Mouse (Mus musculus) MEL (cell line): ENCODE data around the gene Tvp23a. TPM values are rescaled to one million over a fixed set of nuclear protein-coding genes. Genes with fewer than 3 reads are reported as not detected.

Experiments used
- DNase-seq: peaks from one replicate; pipeline ENCODE4 v3.0.0; 2011; ENCODE audit warnings: low read depth, low spot score
- H3K27ac ChIP-seq: 2 replicates; pipeline ENCODE4 v1.5.1; 2012; ENCODE audit warnings: low read depth, mild to moderate bottlenecking, control low read depth, low read length, moderate library complexity; ENCODE audit not compliant: control insufficient read depth
- H3K27me3 ChIP-seq, 2 experiments: fragments of 150-350 bp in 1 of 2; sonication (generic) in 1 of 2; 2 replicates each; pipeline ENCODE4 v1.6.1; 2012; ENCODE audit warnings: low read length in 2 of 2, mild to moderate bottlenecking in 2 of 2, improper control_type of control experiment in 1 of 2, moderate library complexity in 1 of 2; ENCODE audit not compliant: insufficient read depth in 2 of 2, control insufficient read depth in 1 of 2
- H3K36me3 ChIP-seq, 2 experiments: 2 replicates each; pipeline ENCODE4 v1.6.1; 2012 to 2014; ENCODE audit warnings: low read length in 2 of 2, improper control_type of control experiment in 1 of 2, inconsistent platforms in 1 of 2, mild to moderate bottlenecking in 1 of 2; ENCODE audit not compliant: insufficient read depth in 2 of 2, control insufficient read depth in 1 of 2
- H3K4me1 ChIP-seq, 2 experiments: fragments of 150-350 bp in 1 of 2; sonication (generic) in 1 of 2; 2 replicates each; pipeline ENCODE4 v1.6.1; 2012; ENCODE audit warnings: low read length in 2 of 2, improper control_type of control experiment in 1 of 2, mild to moderate bottlenecking in 1 of 2; ENCODE audit not compliant: insufficient read depth in 2 of 2, control insufficient read depth in 1 of 2
- H3K4me3 ChIP-seq, 2 experiments: fragments of 150-350 bp in 1 of 2; sonication (generic) in 1 of 2; 2 replicates each; pipeline ENCODE4 v1.5.1; 2012; ENCODE audit warnings: low read depth in 2 of 2, low read length in 2 of 2, mild to moderate bottlenecking in 2 of 2, moderate library complexity in 2 of 2, control low read depth in 1 of 2, improper control_type of control experiment in 1 of 2; ENCODE audit not compliant: control insufficient read depth in 1 of 2, insufficient read depth in 1 of 2
- H3K79me2 ChIP-seq: 2 replicates; pipeline ENCODE4 v1.6.1; 2012; ENCODE audit warnings: mild to moderate bottlenecking, low read length, moderate library complexity; ENCODE audit not compliant: control insufficient read depth, poor library complexity, insufficient read depth
- H3K9ac ChIP-seq: 2 replicates; pipeline ENCODE4 v1.6.1; 2012; ENCODE audit warnings: low read depth, mild to moderate bottlenecking, control low read depth, low read length, moderate library complexity; ENCODE audit not compliant: control insufficient read depth, poor library complexity, severe bottlenecking
- H3K9me3 ChIP-seq: fragments of 150-350 bp; sonication (generic); replicated peaks from 2 replicates; pipeline ENCODE4 v1.6.1; 2012; ENCODE audit warnings: mild to moderate bottlenecking, low read length, improper control_type of control experiment, moderate library complexity; ENCODE audit not compliant: insufficient read depth
- CHD1 ChIP-seq: IDR thresholded peaks from 2 replicates; pipeline ENCODE4 v1.6.1; 2012; ENCODE audit warnings: low read depth, mild to moderate bottlenecking, inconsistent platforms, low read length, improper control_type of control experiment
- CHD2 ChIP-seq: IDR thresholded peaks from 2 replicates; pipeline ENCODE4 v1.6.1; 2011; ENCODE audit warnings: low read length, improper control_type of control experiment
- CTCF ChIP-seq, 3 experiments: IDR thresholded peaks in 2 of 3; conservative IDR thresholded peaks in 1 of 3; 2 replicates each; pipeline ENCODE4 v1.5.1; 2011 to 2012; ENCODE audit warnings: low read length in 3 of 3, low read depth in 2 of 3, mild to moderate bottlenecking in 2 of 3, improper control_type of control experiment in 1 of 3, inconsistent platforms in 1 of 3, mixed read lengths in 1 of 3, moderate library complexity in 1 of 3; ENCODE audit not compliant: control insufficient read depth in 1 of 3, insufficient read depth in 1 of 3, poor library complexity in 1 of 3, severe bottlenecking in 1 of 3
- ETS1 ChIP-seq: IDR thresholded peaks from 2 replicates; pipeline ENCODE4 v1.6.1; 2012; ENCODE audit warnings: low read depth, mild to moderate bottlenecking, inconsistent platforms, low read length, improper control_type of control experiment, moderate library complexity
- GABPA ChIP-seq: IDR thresholded peaks from 2 replicates; pipeline ENCODE4 v1.6.1; 2012; ENCODE audit warnings: low read depth, mild to moderate bottlenecking, inconsistent platforms, low read length, improper control_type of control experiment, moderate library complexity
- JUND ChIP-seq: IDR thresholded peaks from 2 replicates; pipeline ENCODE4 v1.6.1; 2011; ENCODE audit warnings: low read depth, mild to moderate bottlenecking, improper control_type of control experiment, low read length
- KAT2A ChIP-seq: conservative IDR thresholded peaks from 2 replicates; pipeline ENCODE4 v1.6.1; 2012; ENCODE audit warnings: low read depth, low read length, improper control_type of control experiment, inconsistent platforms
- MAFK ChIP-seq: IDR thresholded peaks from 2 replicates; pipeline ENCODE4 v1.6.1; 2011; ENCODE audit warnings: low read depth, mild to moderate bottlenecking, low read length, improper control_type of control experiment, borderline replicate concordance
- MAX ChIP-seq: IDR thresholded peaks from 2 replicates; pipeline ENCODE4 v1.6.1; 2011; ENCODE audit warnings: low read length, improper control_type of control experiment
- MEF2A ChIP-seq: IDR thresholded peaks from 2 replicates; pipeline ENCODE4 v1.6.1; 2014; ENCODE audit warnings: low read depth, mild to moderate bottlenecking, inconsistent platforms, low read length, improper control_type of control experiment; ENCODE audit not compliant: poor library complexity, insufficient replicate concordance, severe bottlenecking; ENCODE audit errors: extremely low read depth
- MXI1 ChIP-seq: IDR thresholded peaks from 2 replicates; pipeline ENCODE4 v1.6.1; 2011; ENCODE audit warnings: mild to moderate bottlenecking, low read depth, low read length, improper control_type of control experiment
- MYC ChIP-seq: IDR thresholded peaks from 2 replicates; pipeline ENCODE4 v1.6.1; 2011; ENCODE audit warnings: low read depth, mild to moderate bottlenecking, low read length, improper control_type of control experiment, moderate library complexity
- NRF1 ChIP-seq: IDR thresholded peaks from 2 replicates; pipeline ENCODE4 v1.6.1; 2014; ENCODE audit warnings: low read depth, mild to moderate bottlenecking, inconsistent platforms, low read length, improper control_type of control experiment, moderate library complexity; ENCODE audit not compliant: poor library complexity, insufficient read depth, severe bottlenecking
- POLR2A ChIP-seq, 2 experiments: IDR thresholded peaks; 2 replicates each; pipeline ENCODE4 v1.6.1; 2011 to 2012; ENCODE audit warnings: low read length in 2 of 2, mild to moderate bottlenecking in 2 of 2, control low read depth in 1 of 2, improper control_type of control experiment in 1 of 2, low read depth in 1 of 2, moderate library complexity in 1 of 2; ENCODE audit not compliant: control insufficient read depth in 1 of 2, insufficient read depth in 1 of 2, poor library complexity in 1 of 2
- POLR2AphosphoS2 ChIP-seq: IDR thresholded peaks from 2 replicates; pipeline ENCODE4 v1.6.1; 2011; ENCODE audit warnings: low read length, improper control_type of control experiment
- POLR2AphosphoS5 ChIP-seq: IDR thresholded peaks from 2 replicates; pipeline ENCODE4 v1.6.1; 2012; ENCODE audit warnings: low read depth, borderline replicate concordance, mild to moderate bottlenecking, inconsistent platforms, low read length, moderate library complexity, mixed read lengths
- RAD21 ChIP-seq: IDR thresholded peaks from 2 replicates; pipeline ENCODE4 v1.6.1; 2011; ENCODE audit warnings: mild to moderate bottlenecking, low read depth, low read length, improper control_type of control experiment
- RCOR1 ChIP-seq: IDR thresholded peaks from 2 replicates; pipeline ENCODE4 v1.6.1; 2012; ENCODE audit warnings: low read depth, mild to moderate bottlenecking, inconsistent platforms, low read length, improper control_type of control experiment
- SIN3A ChIP-seq: IDR thresholded peaks from 2 replicates; pipeline ENCODE4 v1.6.1; 2012; ENCODE audit warnings: low read length, improper control_type of control experiment, inconsistent platforms
- TAL1 ChIP-seq: IDR thresholded peaks from 2 replicates; pipeline ENCODE4 v1.6.1; 2012; ENCODE audit warnings: mild to moderate bottlenecking, inconsistent platforms, low read length, moderate library complexity, mixed read lengths
- TCF12 ChIP-seq: IDR thresholded peaks from 2 replicates; pipeline ENCODE4 v1.6.1; 2014; ENCODE audit warnings: low read depth, mild to moderate bottlenecking, inconsistent platforms, low read length, improper control_type of control experiment, moderate library complexity
- ZC3H11A ChIP-seq: IDR thresholded peaks from 2 replicates; pipeline ENCODE4 v1.6.1; 2012; ENCODE audit warnings: low read depth, mild to moderate bottlenecking, inconsistent platforms, low read length, improper control_type of control experiment
- ZKSCAN1 ChIP-seq: IDR thresholded peaks from 2 replicates; pipeline ENCODE4 v1.6.1; 2012; ENCODE audit warnings: low read depth, mild to moderate bottlenecking, inconsistent platforms, low read length, improper control_type of control experiment, moderate library complexity
- ZMIZ1 ChIP-seq: IDR thresholded peaks from 2 replicates; pipeline ENCODE4 v1.6.1; 2012; ENCODE audit warnings: low read depth, mild to moderate bottlenecking, inconsistent platforms, low read length, improper control_type of control experiment, moderate library complexity
- polyA plus RNA-seq, 2 experiments: library from polyadenylated mRNA; stranded (reverse) in 1 of 2; unstranded in 1 of 2; fragments of >175 nt in 1 of 2; fragments of >200 nt in 1 of 2; gene quantifications; 2 replicates each; pipeline versions ENCODE4 v1.2.1 to v1.2.4; 2012; ENCODE audit warnings: low replicate concordance in 2 of 2, low read depth in 1 of 2; ENCODE audit not compliant: insufficient read length in 2 of 2, insufficient read depth in 1 of 2, missing spikeins in 1 of 2
- total RNA-seq: library from RNA; depleted of rRNA; stranded (reverse); fragments of 300-350 nt; gene quantifications from 2 replicates; pipeline ENCODE4 v1.2.3, GENCODE M21; 2012

Tvp23a gene
- total and polyA plus RNA-seq, 3 experiments = 0.31 to 0.81 TPM; not detected in 1

DNA sequence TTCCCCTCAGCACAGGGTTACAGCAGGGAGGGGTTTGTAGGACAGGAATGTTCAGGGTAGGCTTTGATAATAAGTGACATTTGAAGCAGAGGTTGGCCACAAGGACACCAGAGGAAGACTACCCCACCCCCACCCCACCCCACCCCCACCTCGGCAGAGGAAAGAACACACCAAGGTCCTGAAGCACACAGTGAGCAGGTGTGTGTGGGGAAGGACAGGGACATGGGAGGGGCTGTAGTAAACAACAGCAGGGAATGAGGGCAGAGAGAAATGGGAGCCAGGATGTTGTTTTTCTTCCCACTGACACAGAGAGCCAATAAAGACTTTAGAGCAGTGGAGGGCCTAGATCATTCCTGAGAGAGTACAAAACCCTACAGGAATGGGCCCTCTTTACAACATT is 69.9 kb downstream of the Tvp23a start:
- Histone ChIP-seq H3K9me3 (no peaks in the 10 kb centered on the region), H3K27me3 (0 out of 4 replicates have a peak, but pooled peaks cover 0 to 2% of the 10 kb centered on the region in 2 experiments), H3K27ac (no peak overlapping the region), H3K36me3 (no peaks in the 10 kb centered on the region)
- TF ChIP-seq RCOR1 (no peak), NRF1 (no peak), MXI1 (no peak), KAT2A (no peak), GABPA (no peak), ZKSCAN1 (no peak), MYC (no peak), CHD1 (no peak), POLR2AphosphoS2 (no peak), SIN3A (no peak), CTCF (IDR thresholded peaks at IDR 0.05 in 2 of 3, conservative IDR thresholded peaks at IDR 0.05 in 1 of 3; ENCODE audit: control insufficient read depth in 1 of 3, insufficient read depth in 1 of 3, low read depth in 2 of 3, low read length in 3 of 3, poor library complexity in 1 of 3, severe bottlenecking in 1 of 3) (no peak), TCF12 (no peak), POLR2A (IDR thresholded peaks at IDR 0.05; ENCODE audit: control insufficient read depth in 1 of 2, insufficient read depth in 1 of 2, low read depth in 1 of 2, low read length in 2 of 2, poor library complexity in 1 of 2) (no peak), ETS1 (no peak)
- TF ChIP-seq, all 39 proteins: peak for 0
- no peak for DNase-seq
- H3K4me1 ChIP-seq = no peaks in the 10 kb centered on the region
- no peak overlapping the region for H3K9ac ChIP-seq
- H3K4me3 ChIP-seq = no peak overlapping the region
- no peaks in the 10 kb centered on the region for H3K79me2 ChIP-seq

DNA sequence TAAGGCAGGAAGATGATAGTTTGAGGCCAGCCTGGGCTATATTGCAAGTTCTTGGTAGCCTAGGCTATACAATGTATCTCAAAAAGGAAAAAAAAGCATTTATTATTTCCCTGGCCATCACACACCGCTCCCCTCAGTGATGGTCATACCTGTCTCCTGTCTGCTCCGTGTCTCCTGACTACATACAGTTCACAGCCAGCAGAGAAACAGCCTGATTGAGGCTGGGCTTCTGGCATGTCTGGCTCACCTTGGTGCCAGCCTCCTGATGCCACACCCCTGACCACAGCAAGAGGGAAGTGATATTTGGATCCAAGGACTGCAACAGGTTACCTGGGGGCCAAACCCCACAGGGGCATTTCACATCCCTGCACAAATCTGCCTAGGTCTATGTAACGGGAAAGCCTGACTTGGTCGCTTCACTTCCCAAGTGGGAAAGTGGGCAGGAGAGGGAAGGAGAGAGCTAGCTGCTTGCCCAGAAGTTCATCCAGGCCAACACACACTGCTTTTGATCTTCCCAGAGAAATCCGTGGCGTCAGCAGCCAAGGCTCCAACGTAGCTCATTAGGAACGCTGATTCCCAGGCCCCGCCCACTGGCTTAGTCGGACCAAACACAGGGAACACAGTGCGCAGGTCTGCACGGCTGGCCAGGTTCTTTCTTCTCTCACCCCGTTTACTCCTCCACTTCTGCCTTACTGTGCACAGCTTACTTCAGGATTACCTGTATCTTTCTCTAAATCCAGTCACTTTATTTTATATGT is 72.7 kb downstream of the Tvp23a start:
- Histone ChIP-seq H3K36me3 (no peaks in the 10 kb centered on the region), H3K4me3 (no peak overlapping the region), H3K27me3 (no peaks in the 10 kb centered on the region), H3K79me2 (no peaks in the 10 kb centered on the region), H3K9me3 (no peaks in the 10 kb centered on the region), H3K27ac (no peak overlapping the region), H3K4me1 (no peaks in the 10 kb centered on the region), H3K9ac (no peak overlapping the region)
- no peak for TF ChIP-seq MYC
- TF ChIP-seq RCOR1 = no peak
- TF ChIP-seq MAX = no peak
- no peak for TF ChIP-seq TAL1
- no peak for TF ChIP-seq ZMIZ1
- no peak for TF ChIP-seq CHD2
- TF ChIP-seq KAT2A = no peak
- TF ChIP-seq POLR2A (IDR thresholded peaks at IDR 0.05; ENCODE audit: control insufficient read depth in 1 of 2, insufficient read depth in 1 of 2, low read depth in 1 of 2, low read length in 2 of 2, poor library complexity in 1 of 2) = no peak
- no peak for TF ChIP-seq RAD21
- TF ChIP-seq POLR2AphosphoS5 = no peak
- no peak for TF ChIP-seq ZKSCAN1
- no peak for TF ChIP-seq JUND
- TF ChIP-seq MAFK = no peak
- no peak for TF ChIP-seq MEF2A
- TF ChIP-seq ZC3H11A = no peak
- DNase-seq = no peak
